Mouse (Mus musculus) midbrain, embryonic 14.5 days (tissue): ENCODE results near the gene Cxcl14. TPM values are rescaled to one million over a fixed set of nuclear protein-coding genes. Genes with fewer than 3 reads are reported as not detected.

Experiments used
- ATAC-seq: fragments of 200-750 bp; cut with Nextera tagmentation; 2 replicates; pipeline ENCODE4 v1.8.0; 2017; ENCODE audit warnings: moderate number of reproducible peaks, moderate library complexity; ENCODE audit not compliant: low FRiP score, low TSS enrichment
- DNase-seq: peaks from one replicate; pipeline ENCODE4 v3.0.0-alpha.2; 2015
- H3K27ac ChIP-seq: fragments of 300-500 bp; sonication (generic); replicated peaks from 2 replicates; pipeline ENCODE4 v1.5.1; 2014; ENCODE audit warnings: mild to moderate bottlenecking, low read depth, low read length, moderate library complexity
- H3K27me3 ChIP-seq: fragments of 300-500 bp; sonication (generic); 2 replicates; pipeline ENCODE4 v1.6.1; 2014; ENCODE audit warnings: low read length, control low read depth, mixed read lengths; ENCODE audit not compliant: control insufficient read depth, insufficient read depth
- H3K36me3 ChIP-seq: fragments of 300-500 bp; sonication (generic); 2 replicates; pipeline ENCODE4 v1.6.1; 2014; ENCODE audit warnings: low read length, control low read depth; ENCODE audit not compliant: control insufficient read depth, insufficient read depth
- H3K4me1 ChIP-seq: fragments of 300-500 bp; sonication (generic); 2 replicates; pipeline ENCODE4 v1.6.1; 2014; ENCODE audit warnings: mild to moderate bottlenecking, antibody characterized with exemption, low read length, control low read depth; ENCODE audit not compliant: control insufficient read depth, insufficient read depth
- H3K4me2 ChIP-seq: fragments of 300-500 bp; sonication (generic); 2 replicates; pipeline ENCODE4 v1.6.1; 2014; ENCODE audit warnings: mild to moderate bottlenecking, low read length, moderate library complexity
- H3K4me3 ChIP-seq: fragments of 300-500 bp; sonication (generic); replicated peaks from 2 replicates; pipeline ENCODE4 v1.5.1; 2014; ENCODE audit warnings: low read depth, low read length
- H3K9ac ChIP-seq: fragments of 300-500 bp; sonication (generic); replicated peaks from 2 replicates; pipeline ENCODE4 v1.6.1; 2014; ENCODE audit warnings: mild to moderate bottlenecking, low read length, moderate library complexity
- H3K9me3 ChIP-seq: fragments of 300-500 bp; sonication (generic); 2 replicates; pipeline ENCODE4 v1.6.1; 2016; ENCODE audit warnings: low read length, control low read depth, mixed read lengths; ENCODE audit not compliant: control insufficient read depth
- WGBS: fragments of 180-500 bp; shearing (Covaris S2); extraction: QIAGEN DNeasy Blood & Tissue Kit; methylation state at CpG from one replicate; pipeline ENCODE4 v1.1.7; 2014; 5-methylcytosine and 5-hydroxymethylcytosine counted together
- polyA plus RNA-seq: library from polyadenylated mRNA; unstranded; fragments of >200 nt; fragmentation: Nextera tagmentation; extraction: Ambion mirVana; gene quantifications from 2 replicates; pipeline ENCODE4 v1.2.1, GENCODE M21; 2014

Gene Cxcl14
- polyA plus RNA-seq, 1 experiment from 2014 or later = 11.2 TPM

DNA sequence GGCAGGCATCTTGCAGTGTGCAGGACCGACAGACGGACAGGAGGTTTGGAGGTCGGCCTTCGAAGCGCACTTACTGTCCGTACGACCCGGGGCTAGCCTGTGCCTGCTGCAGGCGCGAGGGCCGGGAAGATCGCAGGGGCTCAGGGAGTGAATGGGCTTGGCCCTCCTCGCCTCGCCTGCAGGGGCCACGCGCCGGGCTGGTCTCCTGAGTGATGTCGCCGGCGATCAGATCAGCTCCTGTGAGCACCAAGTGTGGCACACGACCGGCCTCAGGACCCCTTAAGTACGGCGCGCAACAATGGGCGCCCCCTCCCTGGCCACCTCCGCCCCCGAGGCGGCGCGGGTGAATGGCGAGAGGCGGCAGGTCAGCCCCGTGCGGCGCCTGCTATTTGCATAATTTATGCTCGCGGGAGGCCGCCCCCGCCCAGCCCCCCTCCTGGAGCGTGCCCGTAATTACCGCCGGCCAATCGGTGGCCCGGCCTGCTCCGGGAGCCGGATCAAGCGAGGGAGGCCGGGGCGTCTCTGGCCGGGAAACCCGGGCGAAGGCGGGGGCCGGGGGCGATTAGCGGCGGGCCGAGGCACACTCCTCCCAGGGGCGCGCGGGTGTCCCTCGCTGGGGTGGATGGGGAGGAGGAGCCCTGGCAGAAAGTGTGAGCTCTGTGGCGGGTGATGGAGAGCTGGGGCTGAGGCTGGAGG lies 44.3 kb downstream of the Cxcl14 start, which contains the start of gene Neurog1:
TSS of gene Neurog1 (minus strand) at position 240 of the 696 bp plus-strand sequence.
- Histone ChIP-seq H3K9ac (no peak within 1 kb of the TSS; the same call in 1 of the 2 replicates), H3K4me2 (peak within 1 kb of the TSS; percentile 61), H3K4me3 (peak within 1 kb of the TSS; percentile 34), H3K27ac (peak within 1 kb of the TSS; percentile 67), H3K9me3 (no peaks in the 10 kb centered on the region), H3K4me1 (peaks cover 37% of the 10 kb centered on the region), H3K36me3 (no peaks in the 10 kb centered on the region), H3K27me3 (peaks cover 94% of the 10 kb centered on the region)
- ATAC-seq (peak; percentile 80), DNase-seq (peak; percentile 80)
- WGBS = under 1% methylated on average over 64 of the region's 65 CpGs

- DNase-seq = peak; percentile 66
Measured at GRCm38 (mm10) chr13:56251176-56251923, 45.0 kb downstream of the Cxcl14 start.

DNA sequence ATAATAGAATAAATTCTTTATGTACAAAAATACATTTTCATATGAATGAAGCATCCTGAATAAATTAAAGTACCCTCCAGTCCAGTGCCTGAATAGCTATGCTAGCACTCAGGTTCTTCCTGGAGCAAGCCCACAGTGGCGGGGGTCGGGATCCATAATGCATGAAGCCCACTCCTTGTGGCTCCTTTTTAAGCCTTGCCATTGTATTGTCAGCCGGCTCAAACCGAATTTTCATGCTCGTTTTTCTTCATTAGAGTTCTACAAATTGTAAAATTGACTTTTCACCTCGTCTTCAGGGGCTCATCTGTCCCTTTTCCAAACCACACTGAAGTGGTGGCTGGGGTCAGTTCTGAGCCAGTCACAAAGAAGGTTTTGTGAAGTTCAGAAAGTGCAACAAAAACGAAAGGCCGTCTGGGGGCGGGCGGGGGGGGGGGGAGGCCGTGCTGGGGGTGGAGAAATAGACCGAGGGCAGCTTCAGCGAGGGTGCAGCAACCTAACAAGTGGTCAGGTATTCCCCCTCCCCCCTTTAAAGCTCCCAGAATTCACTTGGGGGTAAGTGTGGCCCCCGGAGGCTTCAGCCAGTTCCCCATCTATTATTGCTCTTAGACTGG lies 45.7 kb downstream of the Cxcl14 start:
- 0% methylated on average over 14 of the region's 14 CpGs for WGBS
- Histone ChIP-seq H3K9me3 (no peaks in the 10 kb centered on the region), H3K36me3 (no peaks in the 10 kb centered on the region), H3K27me3 (peaks cover 98% of the 10 kb centered on the region), H3K4me1 (peaks cover 32% of the 10 kb centered on the region), H3K27ac (peak overlapping the region; percentile 67; the same call in 1 of the 2 replicates), H3K4me3 (peak overlapping the region; percentile 34), H3K9ac (no peak overlapping the region; the same call in 1 of the 2 replicates), H3K4me2 (peak overlapping the region; percentile 61)
- no peak for DNase-seq
- ATAC-seq = no peak

More at GRCm38 (mm10) chr13:56251176-56251923, 45.0 kb downstream of the Cxcl14 start:
- Histone ChIP-seq H3K27ac (peak overlapping the region; percentile 67), H3K27me3 (peaks cover 97% of the 10 kb centered on the region), H3K4me2 (peak overlapping the region; percentile 61), H3K9ac (no peak overlapping the region; the same call in 1 of the 2 replicates), H3K4me3 (peak overlapping the region; percentile 34), H3K36me3 (no peaks in the 10 kb centered on the region), H3K9me3 (no peaks in the 10 kb centered on the region), H3K4me1 (peaks cover 32% of the 10 kb centered on the region)
- ATAC-seq = no peak
- WGBS = under 1% methylated on average over 59 of the region's 59 CpGs

- peaks cover 89% of the 10 kb centered on the region for H3K27me3 ChIP-seq
- H3K4me3 ChIP-seq = no peak overlapping the region
- H3K4me2 ChIP-seq = 0 out of 2 replicates have a peak overlapping the region, but pooled peaks have one; percentile 15
- no peak overlapping the region for H3K9ac ChIP-seq
- H3K4me1 ChIP-seq = peaks cover 26% of the 10 kb centered on the region
- H3K9me3 ChIP-seq = no peaks in the 10 kb centered on the region
- WGBS = 1% methylated on average over 13 of the region's 13 CpGs
- no peak for ATAC-seq
- H3K36me3 ChIP-seq = no peaks in the 10 kb centered on the region
- DNase-seq = no peak
- H3K27ac ChIP-seq = no peak overlapping the region
Measured at GRCm38 (mm10) chr13:56249593-56250341, 46.6 kb downstream of the Cxcl14 start.

- Histone ChIP-seq H3K4me1 (0 out of 2 replicates have a peak, but pooled peaks cover 3% of the 10 kb centered on the region), H3K27me3 (peaks cover 44% of the 10 kb centered on the region), H3K27ac (no peak overlapping the region), H3K36me3 (no peaks in the 10 kb centered on the region), H3K4me2 (no peak overlapping the region), H3K4me3 (no peak overlapping the region), H3K9ac (no peak overlapping the region), H3K9me3 (no peaks in the 10 kb centered on the region)
- 82% methylated on average over 5 of the region's 5 CpGs for WGBS
- no peak for ATAC-seq
- DNase-seq = no peak
Measured at GRCm38 (mm10) chr13:56243104-56243503, 53.2 kb downstream of the Cxcl14 start.

- peak; percentile 83 for DNase-seq
- no peak overlapping the region for H3K4me3 ChIP-seq
- no peak overlapping the region for H3K4me2 ChIP-seq
- H3K4me1 ChIP-seq = 0 out of 2 replicates have a peak, but pooled peaks cover 3% of the 10 kb centered on the region
- no peak overlapping the region for H3K9ac ChIP-seq
- H3K9me3 ChIP-seq = no peaks in the 10 kb centered on the region
- peaks cover 29% of the 10 kb centered on the region for H3K27me3 ChIP-seq
- H3K27ac ChIP-seq = no peak overlapping the region
- no peaks in the 10 kb centered on the region for H3K36me3 ChIP-seq
- WGBS = 33% methylated on average over 16 of the region's 16 CpGs
- ATAC-seq = no peak
Measured at GRCm38 (mm10) chr13:56240012-56240770, 56.2 kb downstream of the Cxcl14 start.
